Mouse (Mus musculus) thymus, adult 2 months (tissue): Measurements from ENCODE around the gene Odc1. TPM values are rescaled to one million over a fixed set of nuclear protein-coding genes. Genes with fewer than 3 reads are reported as not detected.

ENCODE experiments used
- DNase-seq: peaks from one replicate; pipeline ENCODE4 v3.0.0; 2021
- H3K27ac ChIP-seq: fragments of 200-500 bp; 2 replicates; pipeline ENCODE4 v1.5.1; 2012; ENCODE audit warnings: low read length, control low read depth; ENCODE audit not compliant: control insufficient read depth, insufficient read depth
- H3K27me3 ChIP-seq: fragments of 200-500 bp; 2 replicates; pipeline ENCODE4 v1.6.1; 2012; ENCODE audit warnings: mild to moderate bottlenecking, low read length, moderate library complexity, mixed read lengths; ENCODE audit not compliant: control insufficient read depth, insufficient read depth
- H3K36me3 ChIP-seq: fragments of 200-500 bp; 2 replicates; pipeline ENCODE4 v1.6.1; 2012; ENCODE audit warnings: mild to moderate bottlenecking, low read length, moderate library complexity; ENCODE audit not compliant: control insufficient read depth, insufficient read depth
- H3K4me1 ChIP-seq: fragments of 200-500 bp; replicated peaks from 2 replicates; pipeline ENCODE4 v1.6.1; 2012; ENCODE audit warnings: low read length; ENCODE audit not compliant: control insufficient read depth, insufficient read depth
- H3K4me3 ChIP-seq: fragments of 200-500 bp; 2 replicates; pipeline ENCODE4 v1.5.1; 2012; ENCODE audit warnings: mild to moderate bottlenecking, low read length, control low read depth, moderate library complexity; ENCODE audit not compliant: control insufficient read depth, insufficient read depth
- CTCF ChIP-seq: fragments of 200-500 bp; IDR thresholded peaks from 2 replicates; pipeline ENCODE4 v1.5.1; 2012; ENCODE audit warnings: mild to moderate bottlenecking, control low read depth, low read length, moderate library complexity, borderline replicate concordance; ENCODE audit not compliant: control insufficient read depth, poor library complexity, insufficient read depth; ENCODE audit errors: extremely low read depth
- POLR2A ChIP-seq: fragments of 200-500 bp; IDR thresholded peaks from 2 replicates; pipeline ENCODE4 v1.6.1; 2012; ENCODE audit warnings: mild to moderate bottlenecking, low read length, control low read depth, moderate library complexity; ENCODE audit not compliant: control insufficient read depth, poor library complexity, insufficient read depth; ENCODE audit errors: extremely low read depth
- WGBS: fragments of 180-500 bp; shearing (Covaris S2); methylation state at CpG from one replicate; pipeline ENCODE4 v1.1.7; 2018; 5-methylcytosine and 5-hydroxymethylcytosine counted together
- polyA plus RNA-seq: library from polyadenylated mRNA; depleted of rRNA; stranded (reverse); fragments of >200 nt; gene quantifications from 2 replicates; pipeline ENCODE4 v1.2.3, GENCODE M21; 2012

The Odc1 gene
- polyA plus RNA-seq, 1 experiment: 71.1 TPM

- H3K4me3 ChIP-seq: no peak overlapping the region
- peaks cover 6% of the 10 kb centered on the region; the same call in 1 of the 2 replicates for H3K4me1 ChIP-seq
- no peak for TF ChIP-seq CTCF
- no peak for TF ChIP-seq POLR2A
- no peaks in the 10 kb centered on the region for H3K27me3 ChIP-seq
- no peaks in the 10 kb centered on the region for H3K36me3 ChIP-seq
- 90% methylated on average over 1 of the region's 1 CpGs for WGBS
- no peak overlapping the region for H3K27ac ChIP-seq
- no peak for DNase-seq
Measured at GRCm38 (mm10) chr12:17566046-17566408, 21.4 kb downstream of the Odc1 start.

GRCm38 (mm10) chr12:17568564-17568963, 24.0 kb downstream of the Odc1 start:
- WGBS: 30% methylated on average over 10 of the region's 10 CpGs

GRCm38 (mm10) chr12:17574591-17574990, 30.0 kb downstream of the Odc1 start:
- TF ChIP-seq POLR2A (no peak), CTCF (no peak)
- no peak overlapping the region for H3K4me3 ChIP-seq

More at GRCm38 (mm10) chr12:17568564-17568963, 24.0 kb downstream of the Odc1 start:
- H3K4me3 ChIP-seq: 0 out of 2 replicates have a peak overlapping the region, but pooled peaks have one; percentile 3
- H3K36me3 ChIP-seq: no peaks in the 10 kb centered on the region
- H3K4me1 ChIP-seq: peaks cover 6% of the 10 kb centered on the region; the same call in 1 of the 2 replicates
- TF ChIP-seq POLR2A: no peak
- no peak for TF ChIP-seq CTCF
- no peak overlapping the region for H3K27ac ChIP-seq
- H3K27me3 ChIP-seq: no peaks in the 10 kb centered on the region
- DNase-seq: peak; percentile 29

DNA sequence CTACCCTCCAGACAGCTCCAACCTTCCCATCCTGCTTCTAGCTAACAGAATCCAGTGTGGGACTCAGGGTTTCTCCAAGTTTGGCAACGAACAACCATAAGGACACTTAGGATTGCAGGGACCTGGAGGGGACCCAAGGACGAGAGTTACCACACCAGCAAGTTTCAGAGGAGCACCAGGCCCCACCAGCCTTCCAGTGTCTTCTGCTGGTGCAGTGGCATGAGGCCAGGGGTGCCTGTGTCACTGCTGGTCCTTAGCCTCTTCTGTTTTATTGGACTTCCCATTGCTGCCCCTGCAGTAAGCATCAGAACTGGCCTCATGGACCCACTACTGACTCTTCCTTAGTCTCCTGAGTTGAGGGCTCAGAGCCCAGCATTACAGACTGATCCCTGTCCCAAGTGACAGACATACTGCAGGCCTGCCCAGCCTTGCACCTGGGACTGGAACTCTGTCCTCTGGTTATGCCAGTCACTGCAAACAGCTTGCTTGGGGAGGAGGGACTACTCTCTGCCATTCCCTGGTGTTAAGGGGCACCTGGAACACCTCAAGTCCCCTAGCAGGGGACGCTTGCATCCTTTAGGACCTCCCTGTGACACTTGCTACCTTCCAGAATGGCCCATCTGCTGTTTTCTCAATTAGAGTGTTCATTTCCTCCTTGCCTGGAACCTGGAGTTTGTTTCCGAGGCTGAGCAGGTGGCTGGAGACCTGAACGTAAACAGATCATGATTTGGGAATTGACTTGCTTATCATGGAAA, 30.7 kb downstream of the Odc1 start:
- no peak for DNase-seq
- TF ChIP-seq POLR2A (no peak), CTCF (no peak)
- H3K4me3 ChIP-seq: no peak overlapping the region
- H3K4me1 ChIP-seq: no peaks in the 10 kb centered on the region
- no peaks in the 10 kb centered on the region for H3K36me3 ChIP-seq
- no peak overlapping the region for H3K27ac ChIP-seq
- no peaks in the 10 kb centered on the region for H3K27me3 ChIP-seq
- WGBS: 89% methylated on average over 5 of the region's 5 CpGs

More at GRCm38 (mm10) chr12:17574591-17574990, 30.0 kb downstream of the Odc1 start:
- DNase-seq: no peak
- H3K36me3 ChIP-seq: no peaks in the 10 kb centered on the region
- 93% methylated on average over 4 of the region's 4 CpGs for WGBS
- H3K4me1 ChIP-seq: no peaks in the 10 kb centered on the region
- no peak overlapping the region for H3K27ac ChIP-seq
- H3K27me3 ChIP-seq: no peaks in the 10 kb centered on the region

- H3K4me1 ChIP-seq: no peaks in the 10 kb centered on the region
- DNase-seq: no peak
- no peaks in the 10 kb centered on the region for H3K27me3 ChIP-seq
- TF ChIP-seq POLR2A (no peak), CTCF (no peak)
- no peak overlapping the region for H3K4me3 ChIP-seq
- no peaks in the 10 kb centered on the region for H3K36me3 ChIP-seq
- H3K27ac ChIP-seq: no peak overlapping the region
- 70% methylated on average over 6 of the region's 6 CpGs for WGBS
Measured at GRCm38 (mm10) chr12:17576041-17576440, 31.4 kb downstream of the Odc1 start.

GRCm38 (mm10) chr12:17578601-17579000, 34.0 kb downstream of the Odc1 start:
- H3K4me3 ChIP-seq: no peak overlapping the region
- TF ChIP-seq CTCF (no peak), POLR2A (no peak)
- H3K27ac ChIP-seq: no peak overlapping the region
- H3K36me3 ChIP-seq: no peaks in the 10 kb centered on the region
- no peaks in the 10 kb centered on the region for H3K4me1 ChIP-seq
- no peaks in the 10 kb centered on the region for H3K27me3 ChIP-seq
- WGBS: 42% methylated on average over 4 of the region's 4 CpGs
- no peak for DNase-seq
